Mouse (Mus musculus) hindbrain, embryonic 16.5 days (tissue): Measurements from ENCODE around the gene Rtn4. TPM values are rescaled to one million over a fixed set of nuclear protein-coding genes. Genes with fewer than 3 reads are reported as not detected.
A peak's percentile ranks its signal among the peaks of the same experiment; 100 is the strongest.

Source experiments
- ATAC-seq: fragments of 200-750 bp; cut with Nextera tagmentation; 2 replicates; pipeline ENCODE4 v1.8.0; 2017; ENCODE audit warnings: moderate TSS enrichment, moderate library complexity
- H3K27ac ChIP-seq: fragments of 300-500 bp; sonication (generic); 2 replicates; pipeline ENCODE4 v1.5.1; 2014; ENCODE audit warnings: low read depth, mild to moderate bottlenecking, control low read depth, low read length, moderate library complexity
- H3K27me3 ChIP-seq: fragments of 300-500 bp; sonication (generic); replicated peaks from 2 replicates; pipeline ENCODE4 v1.6.1; 2014; ENCODE audit warnings: low read length; ENCODE audit not compliant: control insufficient read depth, insufficient read depth
- H3K36me3 ChIP-seq: fragments of 300-500 bp; sonication (generic); 2 replicates; pipeline ENCODE4 v1.6.1; 2014; ENCODE audit warnings: mild to moderate bottlenecking, low read length, moderate library complexity, mixed read lengths; ENCODE audit not compliant: control insufficient read depth, insufficient read depth
- H3K4me1 ChIP-seq: fragments of 300-500 bp; sonication (generic); 2 replicates; pipeline ENCODE4 v1.6.1; 2014; ENCODE audit warnings: low read depth, low read length; ENCODE audit not compliant: control insufficient read depth, insufficient read depth
- H3K4me2 ChIP-seq: fragments of 300-500 bp; sonication (generic); 2 replicates; pipeline ENCODE4 v1.6.1; 2014; ENCODE audit warnings: mild to moderate bottlenecking, low read length, control low read depth, moderate library complexity
- H3K4me3 ChIP-seq: fragments of 300-500 bp; sonication (generic); 2 replicates; pipeline ENCODE4 v1.5.1; 2014; ENCODE audit warnings: mild to moderate bottlenecking, low read length, control low read depth, moderate library complexity
- H3K9ac ChIP-seq: fragments of 300-500 bp; sonication (generic); 2 replicates; pipeline ENCODE4 v1.6.1; 2014; ENCODE audit warnings: low read depth, mild to moderate bottlenecking, control low read depth, low read length, moderate library complexity
- H3K9me3 ChIP-seq: fragments of 300-500 bp; sonication (generic); 2 replicates; pipeline ENCODE4 v1.6.1; 2014; ENCODE audit warnings: mild to moderate bottlenecking, low read length, moderate library complexity; ENCODE audit not compliant: control insufficient read depth
- WGBS: fragments of 180-500 bp; shearing (Covaris S2); extraction: QIAGEN DNeasy Blood & Tissue Kit; methylation state at CpG from one replicate; pipeline ENCODE4 v1.1.7; 2014; 5-methylcytosine and 5-hydroxymethylcytosine counted together
- polyA plus RNA-seq: library from polyadenylated mRNA; unstranded; fragments of >200 nt; fragmentation: Nextera tagmentation; extraction: Ambion mirVana; gene quantifications from 2 replicates; pipeline ENCODE4 v1.2.1, GENCODE M21; 2015

Rtn4 gene
- polyA plus RNA-seq, 1 experiment from 2014 or later = 139 TPM

DNA sequence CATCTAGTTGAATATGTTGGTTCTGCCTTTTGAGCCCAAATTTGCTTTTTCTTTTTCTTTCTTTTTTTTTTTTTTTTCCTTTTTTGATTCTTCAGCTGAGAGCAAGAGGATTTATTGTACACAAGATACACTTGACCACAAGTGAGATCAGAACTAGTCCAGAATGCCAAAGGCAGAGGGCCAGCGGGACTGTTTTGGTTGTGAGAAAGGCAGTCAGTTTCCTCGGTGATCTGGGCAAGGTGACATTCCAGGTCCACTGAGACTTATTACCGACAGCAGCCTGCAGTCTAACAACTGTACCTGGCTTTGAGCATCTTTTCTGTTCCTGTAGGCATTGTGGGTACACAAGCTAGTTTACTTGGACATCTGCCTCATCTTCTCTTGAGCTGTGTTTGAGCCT, 10.0 kb downstream of the Rtn4 start:
- Histone ChIP-seq H3K4me1 (peaks cover 3% of the 10 kb centered on the region), H3K36me3 (peaks cover 5% of the 10 kb centered on the region), H3K4me2 (no peak overlapping the region), H3K27me3 (no peaks in the 10 kb centered on the region), H3K27ac (no peak overlapping the region), H3K9ac (no peak overlapping the region), H3K9me3 (no peaks in the 10 kb centered on the region), H3K4me3 (no peak overlapping the region)
- 60% methylated on average over 3 of the region's 3 CpGs for WGBS
- no peak for ATAC-seq

- Histone ChIP-seq H3K9ac (no peak overlapping the region), H3K27me3 (no peaks in the 10 kb centered on the region), H3K4me1 (peaks cover 3% of the 10 kb centered on the region), H3K27ac (no peak overlapping the region), H3K36me3 (peaks cover 10% of the 10 kb centered on the region), H3K9me3 (no peaks in the 10 kb centered on the region), H3K4me2 (no peak overlapping the region), H3K4me3 (no peak overlapping the region)
- ATAC-seq = no peak
Observed at GRCm38 (mm10) chr11:29705263-29705662, 12.5 kb downstream of the Rtn4 start.

DNA sequence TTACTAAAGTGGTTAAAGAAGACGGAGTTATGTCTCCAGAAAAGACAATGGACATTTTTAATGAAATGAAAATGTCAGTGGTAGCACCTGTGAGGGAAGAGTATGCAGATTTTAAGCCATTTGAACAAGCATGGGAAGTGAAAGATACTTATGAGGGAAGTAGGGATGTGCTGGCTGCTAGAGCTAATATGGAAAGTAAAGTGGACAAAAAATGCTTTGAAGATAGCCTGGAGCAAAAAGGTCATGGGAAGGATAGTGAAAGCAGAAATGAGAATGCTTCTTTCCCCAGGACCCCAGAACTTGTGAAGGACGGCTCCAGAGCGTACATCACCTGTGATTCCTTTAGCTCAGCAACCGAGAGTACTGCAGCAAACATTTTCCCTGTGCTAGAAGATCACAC, 14.1 kb downstream of the Rtn4 start:
- no peak overlapping the region for H3K4me2 ChIP-seq
- no peak overlapping the region for H3K9ac ChIP-seq
- H3K27ac ChIP-seq = no peak overlapping the region
- no peaks in the 10 kb centered on the region for H3K27me3 ChIP-seq
- H3K4me3 ChIP-seq = no peak overlapping the region
- no peaks in the 10 kb centered on the region for H3K9me3 ChIP-seq
- no peak for ATAC-seq
- 93% methylated on average over 4 of the region's 4 CpGs for WGBS
- peaks cover 10% of the 10 kb centered on the region for H3K36me3 ChIP-seq
- H3K4me1 ChIP-seq = peaks cover 3% of the 10 kb centered on the region

- Histone ChIP-seq H3K9ac (no peak overlapping the region), H3K27ac (no peak overlapping the region), H3K4me2 (no peak overlapping the region), H3K36me3 (peaks cover 10% of the 10 kb centered on the region), H3K4me1 (no peaks in the 10 kb centered on the region), H3K27me3 (no peaks in the 10 kb centered on the region), H3K9me3 (no peaks in the 10 kb centered on the region), H3K4me3 (no peak overlapping the region)
- no peak for ATAC-seq
Observed at GRCm38 (mm10) chr11:29709512-29709911, 16.8 kb downstream of the Rtn4 start.

DNA sequence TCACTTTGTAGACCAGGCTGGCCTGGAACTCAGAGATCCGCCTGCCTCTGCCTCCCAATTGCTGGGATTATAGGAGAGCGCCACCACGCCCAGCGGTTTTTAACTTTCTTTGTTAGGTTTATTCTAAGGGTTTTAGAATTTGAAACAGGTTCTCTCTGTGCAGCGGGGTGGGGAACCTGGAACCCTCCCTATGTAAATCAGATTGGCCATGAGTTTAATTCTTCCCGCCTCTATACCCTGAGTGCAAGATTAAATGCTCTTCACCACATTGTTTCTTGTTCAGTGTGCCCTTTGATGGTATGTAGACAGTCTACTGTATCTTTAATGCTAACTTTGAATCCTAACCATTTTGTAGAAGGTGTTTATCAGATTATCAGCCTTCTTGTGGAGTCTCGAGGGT, 21.4 kb downstream of the Rtn4 start:
- 93% methylated on average over 7 of the region's 7 CpGs for WGBS
- no peaks in the 10 kb centered on the region for H3K9me3 ChIP-seq
- no peak overlapping the region for H3K9ac ChIP-seq
- no peaks in the 10 kb centered on the region for H3K27me3 ChIP-seq
- H3K4me2 ChIP-seq = no peak overlapping the region
- no peak overlapping the region for H3K27ac ChIP-seq
- ATAC-seq = no peak; the same call in 1 of the 2 replicates
- H3K4me1 ChIP-seq = no peaks in the 10 kb centered on the region
- no peaks in the 10 kb centered on the region for H3K36me3 ChIP-seq
- H3K4me3 ChIP-seq = no peak overlapping the region

- Histone ChIP-seq H3K4me1 (no peaks in the 10 kb centered on the region), H3K36me3 (no peaks in the 10 kb centered on the region), H3K4me2 (no peak overlapping the region), H3K9me3 (no peaks in the 10 kb centered on the region), H3K27ac (no peak overlapping the region), H3K9ac (no peak overlapping the region), H3K4me3 (no peak overlapping the region), H3K27me3 (no peaks in the 10 kb centered on the region)
- no peak for ATAC-seq
- 89% methylated on average over 2 of the region's 2 CpGs for WGBS
Observed at GRCm38 (mm10) chr11:29714789-29715188, 22.0 kb downstream of the Rtn4 start.

- Histone ChIP-seq H3K9ac (no peak overlapping the region), H3K9me3 (no peaks in the 10 kb centered on the region), H3K4me2 (no peak overlapping the region), H3K4me1 (no peaks in the 10 kb centered on the region), H3K27me3 (no peaks in the 10 kb centered on the region), H3K27ac (no peak overlapping the region), H3K4me3 (no peak overlapping the region), H3K36me3 (no peaks in the 10 kb centered on the region)
- WGBS = 86% methylated on average over 3 of the region's 3 CpGs
- no peak for ATAC-seq
Observed at GRCm38 (mm10) chr11:29715499-29715898, 22.8 kb downstream of the Rtn4 start.

DNA sequence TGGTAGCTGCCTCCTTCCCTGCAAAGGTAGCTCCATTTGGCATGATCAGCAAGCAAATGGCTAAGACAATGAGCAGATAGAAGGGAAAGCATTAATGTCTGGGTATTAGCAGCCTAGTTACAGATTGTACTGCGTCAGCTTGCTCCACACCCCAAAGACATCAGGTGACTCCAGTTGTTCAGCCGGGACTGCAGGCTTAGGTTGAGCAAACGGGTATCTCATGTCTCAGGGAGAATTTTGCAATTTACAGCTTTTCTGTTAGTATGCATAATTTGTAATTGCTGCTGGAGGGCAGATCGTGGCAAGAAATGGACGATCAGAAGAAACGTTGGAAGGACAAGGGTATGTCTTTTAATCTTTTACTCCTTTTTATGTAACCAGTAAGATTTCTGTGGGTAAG, 25.8 kb downstream of the Rtn4 start:
- Histone ChIP-seq H3K4me2 (no peak overlapping the region), H3K4me3 (no peak overlapping the region), H3K4me1 (no peaks in the 10 kb centered on the region), H3K36me3 (no peaks in the 10 kb centered on the region), H3K9ac (no peak overlapping the region), H3K27ac (no peak overlapping the region), H3K27me3 (no peaks in the 10 kb centered on the region), H3K9me3 (no peaks in the 10 kb centered on the region)
- peak; percentile 54; the same call in 1 of the 2 replicates for ATAC-seq
- 64% methylated on average over 6 of the region's 6 CpGs for WGBS

DNA sequence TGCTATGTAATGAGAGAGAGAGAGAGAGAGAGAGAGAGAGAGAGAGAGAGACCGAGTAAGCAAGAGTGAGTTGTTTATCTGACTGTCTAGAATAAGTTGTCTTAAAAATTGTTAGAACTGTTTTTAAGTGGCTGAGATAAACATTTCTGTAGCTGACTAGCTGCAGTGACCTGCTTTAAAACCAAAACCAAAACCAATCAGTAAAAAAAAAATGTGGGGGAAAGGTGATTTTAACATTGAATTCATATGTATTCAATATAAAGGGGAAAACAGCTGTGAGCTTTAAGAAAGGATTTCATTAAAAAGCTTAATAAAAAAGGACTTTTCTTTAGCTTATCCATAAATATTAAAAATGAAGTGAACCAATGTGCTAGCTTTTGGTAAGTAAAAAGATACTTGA, 26.9 kb downstream of the Rtn4 start:
- H3K27ac ChIP-seq = no peak overlapping the region
- ATAC-seq = no peak
- H3K4me1 ChIP-seq = no peaks in the 10 kb centered on the region
- no peak overlapping the region for H3K4me3 ChIP-seq
- H3K27me3 ChIP-seq = no peaks in the 10 kb centered on the region
- no peak overlapping the region for H3K9ac ChIP-seq
- no peak overlapping the region for H3K4me2 ChIP-seq
- no peaks in the 10 kb centered on the region for H3K36me3 ChIP-seq
- H3K9me3 ChIP-seq = no peaks in the 10 kb centered on the region
- 64% methylated on average over 1 of the region's 1 CpGs for WGBS

DNA sequence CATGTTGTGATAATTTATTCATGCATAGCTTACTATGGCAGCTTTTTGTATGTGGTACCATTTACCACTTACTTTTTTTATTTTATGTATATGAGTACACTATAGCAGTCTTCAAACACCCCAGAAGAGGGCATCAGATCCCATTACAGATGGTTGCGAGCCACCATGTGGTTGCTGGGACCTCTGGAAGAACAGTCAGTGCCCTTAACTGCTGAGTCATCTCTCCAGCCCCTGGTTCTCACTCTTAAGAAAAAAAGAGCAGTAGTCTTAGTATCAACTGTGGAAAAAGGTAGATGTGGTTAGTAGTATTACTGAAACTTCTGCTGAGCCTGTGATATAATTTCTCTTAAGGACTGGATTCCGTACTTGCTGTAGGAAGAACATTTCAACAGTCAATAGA, 31.5 kb downstream of the Rtn4 start:
- Histone ChIP-seq H3K4me3 (no peak overlapping the region), H3K36me3 (no peaks in the 10 kb centered on the region), H3K27ac (no peak overlapping the region), H3K27me3 (no peaks in the 10 kb centered on the region), H3K9me3 (no peaks in the 10 kb centered on the region), H3K9ac (no peak overlapping the region), H3K4me1 (no peaks in the 10 kb centered on the region), H3K4me2 (no peak overlapping the region)
- WGBS = 81% methylated on average over 2 of the region's 2 CpGs
- ATAC-seq = no peak
